Mouse (Mus musculus): ENCODE results near the gene Grk6.

DNA sequence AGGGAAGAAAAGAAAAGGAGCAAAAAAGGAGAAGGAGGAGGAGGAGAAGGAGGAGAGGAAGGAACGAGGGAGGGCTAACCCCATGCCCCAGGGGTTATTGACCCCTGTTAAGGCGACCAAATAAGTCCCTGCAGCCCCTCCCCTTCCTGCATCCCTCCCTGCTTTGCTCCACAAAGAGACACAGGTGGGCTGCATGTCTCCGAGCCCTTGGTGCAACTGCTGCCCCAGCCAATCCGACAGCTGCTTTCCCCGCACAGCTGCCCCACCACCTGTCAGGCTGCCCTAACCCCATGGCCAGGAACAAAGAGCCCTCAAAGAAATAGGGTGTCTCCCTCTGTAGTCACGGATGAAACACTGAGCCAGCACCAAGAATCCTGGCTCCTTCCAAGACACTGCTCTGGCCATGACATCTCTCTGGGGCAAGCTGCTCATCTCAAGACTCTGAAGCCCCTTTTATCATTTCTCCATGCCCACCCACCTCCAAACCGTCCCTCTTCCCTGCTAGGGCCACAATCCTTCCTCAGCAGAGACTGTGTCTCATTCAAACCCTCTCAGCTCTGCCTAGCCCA, 39.7 kb downstream of the Grk6 start:
- TF ChIP-seq POLR2A (IDR thresholded peaks at IDR 0.05; ENCODE audit: extremely low read depth, insufficient read depth, low read length) (0 out of 2 replicates have a peak, but pooled peaks have one; percentile 11), CTCF (IDR thresholded peaks at IDR 0.05; ENCODE audit: extremely low read depth, insufficient read depth, low read length) (no peak)

Measured in cortical plate, adult 2 months (tissue).